8 mouse cellular contexts compared by ENCODE assay signal in the genomic region with DNA sequence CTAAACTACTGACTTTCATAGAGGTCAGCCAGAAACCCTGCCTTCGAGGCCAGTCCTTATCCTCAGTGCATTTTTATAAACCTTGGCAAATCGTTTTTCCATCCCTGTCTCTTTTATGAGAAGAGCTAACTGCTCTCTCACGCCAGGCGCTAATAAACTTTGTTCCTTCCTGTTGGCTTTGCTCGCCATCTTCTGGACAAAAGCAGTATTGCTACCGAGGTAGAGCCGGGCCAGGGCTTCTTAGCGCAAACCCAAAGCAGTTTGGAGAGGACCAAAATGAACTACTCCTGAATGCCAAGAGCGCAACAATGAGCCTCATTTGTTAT. TPM values are rescaled to one million over a fixed set of nuclear protein-coding genes. Genes with fewer than 3 reads are reported as not detected.
A peak's percentile ranks its signal among the peaks of the same experiment; 100 is the strongest.
DNase-seq lines count a peak whose midpoint lies in the region; ATAC-seq lines count a peak whose summit lies in the region.

No protein-coding gene starts in this region.

- peaks cover 25% of the 10 kb centered on the region for H3K27me3 ChIP-seq in embryonic facial prominence, embryonic 10.5 days (replicated peaks; ENCODE audit: low read depth, poor library complexity, severe bottlenecking)
- peaks cover 15% of the 10 kb centered on the region for H3K27me3 ChIP-seq in limb, embryonic 13.5 days
- H3K27me3 ChIP-seq in stomach, embryonic 16.5 days (ENCODE audit: control insufficient read depth, insufficient read depth, low read length) = no peaks in the 10 kb centered on the region

- no peak overlapping the region for H3K27ac ChIP-seq in embryonic facial prominence, embryonic 10.5 days (replicated peaks)
- H3K27ac ChIP-seq in limb, embryonic 13.5 days = peak overlapping the region; percentile 61
- peak overlapping the region; percentile 49; the same call in 1 of the 2 replicates for H3K27ac ChIP-seq in stomach, embryonic 16.5 days (ENCODE audit: low read length)

- H3K9ac ChIP-seq in limb, embryonic 13.5 days = no peak overlapping the region
- no peak overlapping the region for H3K9ac ChIP-seq in stomach, embryonic 16.5 days (ENCODE audit: low read length)

- DNase-seq in 3T3-L1 (ENCODE audit: low read depth, low spot score) = peak; percentile 89
- peak; percentile 90 for DNase-seq in adrenal gland, postnatal 10 days
- DNase-seq in embryonic facial prominence, embryonic 10.5 days (ENCODE audit: low spot score) = peak; percentile 81
- peak; percentile 89 for DNase-seq in heart, adult 8-10 months (ENCODE audit: low spot score)
- DNase-seq in kidney, adult 8-10 months = peak; percentile 65 to 87
- peak; percentile 62 to 70 for DNase-seq in natural killer cell, adult 2 months (ENCODE audit: low spot score in 2 of 2)

- H3K9me3 ChIP-seq in embryonic facial prominence, embryonic 10.5 days = no peaks in the 10 kb centered on the region
- H3K9me3 ChIP-seq in limb, embryonic 13.5 days = no peaks in the 10 kb centered on the region
- H3K9me3 ChIP-seq in stomach, embryonic 16.5 days (replicated peaks; ENCODE audit: control insufficient read depth, low read length) = no peaks in the 10 kb centered on the region

- H3K4me2 ChIP-seq in limb, embryonic 13.5 days (replicated peaks) = peak overlapping the region; percentile 53
- 0 out of 2 replicates have a peak overlapping the region, but pooled peaks have one; percentile 16 for H3K4me2 ChIP-seq in stomach, embryonic 16.5 days (ENCODE audit: low read depth, low read length)

- H3K36me3 ChIP-seq in embryonic facial prominence, embryonic 10.5 days (replicated peaks) = no peaks in the 10 kb centered on the region
- H3K36me3 ChIP-seq in limb, embryonic 13.5 days = no peaks in the 10 kb centered on the region
- no peaks in the 10 kb centered on the region for H3K36me3 ChIP-seq in stomach, embryonic 16.5 days (ENCODE audit: control insufficient read depth, insufficient read depth, low read length)

- peaks cover 34% of the 10 kb centered on the region for H3K4me1 ChIP-seq in embryonic facial prominence, embryonic 10.5 days
- peaks cover 21% of the 10 kb centered on the region for H3K4me1 ChIP-seq in limb, embryonic 13.5 days
- H3K4me1 ChIP-seq in stomach, embryonic 16.5 days (ENCODE audit: control insufficient read depth, insufficient read depth, low read length) = peaks cover 8% of the 10 kb centered on the region; the same call in 1 of the 2 replicates

- ATAC-seq in limb, embryonic 13.5 days (ENCODE audit: low FRiP score, low read depth) = peak; percentile 59; the same call in 1 of the 2 replicates
- ATAC-seq in stomach, embryonic 16.5 days (ENCODE audit: insufficient read depth, low FRiP score) = 0 out of 2 replicates have a peak, but pooled peaks have one; percentile 35

- WGBS in embryonic facial prominence, embryonic 10.5 days = 5% methylated on average over 9 of the region's 9 CpGs
- 4% methylated on average over 9 of the region's 9 CpGs for WGBS in limb, embryonic 13.5 days
- WGBS in stomach, embryonic 16.5 days = 4% methylated on average over 9 of the region's 9 CpGs

- peak overlapping the region; percentile 3; the same call in 1 of the 2 replicates for H3K4me3 ChIP-seq in embryonic facial prominence, embryonic 10.5 days
- peak overlapping the region; percentile 15; the same call in 1 of the 2 replicates for H3K4me3 ChIP-seq in limb, embryonic 13.5 days
- no peak overlapping the region for H3K4me3 ChIP-seq in stomach, embryonic 16.5 days (replicated peaks; ENCODE audit: low read length)

RNA-seq across cellular contexts. Expression of gene Tmem247, which starts 11.0 kb away (rescaled TPM):
- total RNA-seq in adrenal gland, postnatal 10 days (2021) = not detected
- not detected in 2 replicates for polyA plus RNA-seq in embryonic facial prominence, embryonic 10.5 days (2016; fragmentation: Nextera tagmentation; extraction: Ambion mirVana)
- not detected for total RNA-seq in heart, adult 8-10 months (2022)
- not detected in 2 replicates for polyA plus RNA-seq in limb, embryonic 13.5 days (2015; fragmentation: Nextera tagmentation; extraction: Ambion mirVana)
- polyA plus RNA-seq in stomach, embryonic 16.5 days (2015; fragmentation: Nextera tagmentation; extraction: Ambion mirVana) = not detected in 2 replicates

RNA-seq across cellular contexts. Expression of gene Atp6v1e2, which starts 41.6 kb away (rescaled TPM):
- not detected for total RNA-seq in adrenal gland, postnatal 10 days (2021)
- polyA plus RNA-seq in embryonic facial prominence, embryonic 10.5 days (2016; fragmentation: Nextera tagmentation; extraction: Ambion mirVana) = not detected in 2 replicates
- total RNA-seq in heart, adult 8-10 months (2022) = not detected
- not detected in 2 replicates for polyA plus RNA-seq in limb, embryonic 13.5 days (2015; fragmentation: Nextera tagmentation; extraction: Ambion mirVana)
- 0.18 TPM in 1 of 2 replicates, not detected in the other for polyA plus RNA-seq in stomach, embryonic 16.5 days (2015; fragmentation: Nextera tagmentation; extraction: Ambion mirVana)

RNA-seq across cellular contexts. Expression of gene Rhoq, which starts 56.8 kb away (rescaled TPM):
- 100 to 1,000 TPM in 1 of 2 experiments, 10 to 100 TPM in 1; 92.3 to 100 TPM for total RNA-seq in adrenal gland, postnatal 10 days (2021)
- polyA plus RNA-seq in embryonic facial prominence, embryonic 10.5 days (2016; fragmentation: Nextera tagmentation; extraction: Ambion mirVana) = 11.9 and 13.1 TPM in 2 replicates
- 100 to 1,000 TPM; 120 to 141 (median 127) TPM for total RNA-seq in heart, adult 8-10 months (2022)
- 22.1 and 24.6 TPM in 2 replicates for polyA plus RNA-seq in limb, embryonic 13.5 days (2015; fragmentation: Nextera tagmentation; extraction: Ambion mirVana)
- 9.0 and 11.1 TPM in 2 replicates for polyA plus RNA-seq in stomach, embryonic 16.5 days (2015; fragmentation: Nextera tagmentation; extraction: Ambion mirVana)
